Mouse (Mus musculus) heart, embryonic 15.5 days (tissue): ENCODE measurements at regions not wholly inside any gene's neighbourhood (a gene's known extent, or its start where the extent isn't known, plus 50 kb on each side); places are given as distances from the start of the nearest gene placed in this dataset.
A peak's percentile ranks its signal among the peaks of the same experiment; 100 is the strongest.

ENCODE experiments used
- ATAC-seq: fragments of 200-750 bp; cut with Nextera tagmentation; replicated peaks from 2 replicates; pipeline ENCODE4 v1.8.0; 2017; ENCODE audit warnings: low read depth, moderate TSS enrichment; ENCODE audit not compliant: insufficient number of reproducible peaks, insufficient read depth, low FRiP score
- H3K27ac ChIP-seq: fragments of 300-500 bp; sonication (generic); 2 replicates; pipeline ENCODE4 v1.5.1; 2015; ENCODE audit warnings: mild to moderate bottlenecking, inconsistent platforms
- H3K27me3 ChIP-seq: fragments of 300-500 bp; sonication (generic); 2 replicates; pipeline ENCODE4 v1.6.1; 2015; ENCODE audit warnings: inconsistent platforms
- H3K36me3 ChIP-seq: fragments of 300-500 bp; sonication (generic); 2 replicates; pipeline ENCODE4 v1.6.1; 2015; ENCODE audit warnings: mild to moderate bottlenecking, inconsistent platforms
- H3K4me1 ChIP-seq: fragments of 300-500 bp; sonication (generic); replicated peaks from 2 replicates; pipeline ENCODE4 v1.6.1; 2015; ENCODE audit warnings: inconsistent platforms
- H3K4me2 ChIP-seq: fragments of 300-500 bp; sonication (generic); 2 replicates; pipeline ENCODE4 v1.6.1; 2015; ENCODE audit warnings: inconsistent platforms, mild to moderate bottlenecking, moderate library complexity
- H3K4me3 ChIP-seq: fragments of 300-500 bp; sonication (generic); 2 replicates; pipeline ENCODE4 v1.5.1; 2015; ENCODE audit warnings: mild to moderate bottlenecking, inconsistent platforms
- H3K9ac ChIP-seq: fragments of 300-500 bp; sonication (generic); 2 replicates; pipeline ENCODE4 v1.6.1; 2015; ENCODE audit warnings: mild to moderate bottlenecking, inconsistent platforms
- H3K9me3 ChIP-seq: fragments of 300-500 bp; sonication (generic); replicated peaks from 2 replicates; pipeline ENCODE4 v1.6.1; 2016; ENCODE audit warnings: inconsistent platforms
- WGBS: fragments of 180-500 bp; shearing (Covaris S2); methylation state at CpG from one replicate; pipeline ENCODE4 v1.1.7; 2015; ENCODE audit warnings: mixed read lengths; 5-methylcytosine and 5-hydroxymethylcytosine counted together

- H3K4me2 ChIP-seq: no peak overlapping the region
- no peak overlapping the region for H3K9ac ChIP-seq
- H3K4me1 ChIP-seq: peaks cover 10% of the 10 kb centered on the region
- H3K9me3 ChIP-seq: no peaks in the 10 kb centered on the region
- no peak for ATAC-seq
- no peaks in the 10 kb centered on the region for H3K27me3 ChIP-seq
- H3K36me3 ChIP-seq: no peaks in the 10 kb centered on the region
- H3K27ac ChIP-seq: no peak overlapping the region
- 84% methylated on average over 4 of the region's 4 CpGs for WGBS
- H3K4me3 ChIP-seq: no peak overlapping the region
These were observed 71.3 kb upstream of the Kcnd3 start for GRCm38 (mm10) chr3:105380818-105381217.

GRCm38 (mm10) chr3:105392611-105393514 is 59.3 kb upstream of the Kcnd3 start:
- no peaks in the 10 kb centered on the region for H3K36me3 ChIP-seq
- no peaks in the 10 kb centered on the region for H3K9me3 ChIP-seq
- 0 out of 2 replicates have a peak, but pooled peaks have one; percentile 43 for ATAC-seq
- WGBS: 31% methylated on average over 8 of the region's 8 CpGs
- no peaks in the 10 kb centered on the region for H3K27me3 ChIP-seq
- peaks cover 12% of the 10 kb centered on the region for H3K4me1 ChIP-seq
- H3K4me2 ChIP-seq: no peak overlapping the region
- H3K4me3 ChIP-seq: no peak overlapping the region
- H3K27ac ChIP-seq: peak overlapping the region; percentile 21; the same call in 1 of the 2 replicates
- no peak overlapping the region for H3K9ac ChIP-seq
